Mouse (Mus musculus) myocyte (in vitro differentiated cells): ENCODE measurements around the gene Mc1r. TPM values are rescaled to one million over a fixed set of nuclear protein-coding genes. Genes with fewer than 3 reads are reported as not detected.

Experiments used
- H3K27me3 ChIP-seq: one replicate; pipeline ENCODE4 v1.6.1; 2011; ENCODE audit not compliant: control insufficient read depth, insufficient read depth, insufficient read length
- H3K36me3 ChIP-seq: one replicate; pipeline ENCODE4 v1.6.1; 2011; ENCODE audit not compliant: control insufficient read depth, insufficient read depth
- H3K4me2 ChIP-seq: one replicate; pipeline ENCODE4 v1.6.1; 2011; ENCODE audit warnings: low read depth, control low read depth
- H3K4me3 ChIP-seq: one replicate; pipeline ENCODE4 v1.5.1; 2011; ENCODE audit warnings: mild to moderate bottlenecking, control low read depth, moderate library complexity
- H3K79me2 ChIP-seq: one replicate; pipeline ENCODE4 v1.6.1; 2011; ENCODE audit not compliant: control insufficient read depth, insufficient read depth
- H3ac ChIP-seq: one replicate; pipeline ENCODE4 v1.6.1; 2011; ENCODE audit not compliant: control insufficient read depth, insufficient read length
- CEBPB ChIP-seq: IDR thresholded peaks from 2 replicates; pipeline ENCODE4 v1.6.1; 2011; ENCODE audit warnings: mild to moderate bottlenecking, moderate library complexity; ENCODE audit not compliant: poor library complexity, insufficient read depth, severe bottlenecking
- E2F4 ChIP-seq: IDR thresholded peaks from one replicate; pipeline ENCODE4 v1.6.1; 2011; ENCODE audit warnings: mild to moderate bottlenecking, control low read depth, moderate library complexity; ENCODE audit not compliant: insufficient read depth
- MAX ChIP-seq: IDR thresholded peaks from one replicate; pipeline ENCODE4 v1.6.1; 2011; ENCODE audit warnings: low read depth, mild to moderate bottlenecking, control low read depth
- MYOD1 ChIP-seq, 3 experiments: IDR thresholded peaks; one replicate each; pipeline ENCODE4 v1.6.1; 2011; ENCODE audit warnings: control low read depth in 2 of 3, low read depth in 2 of 3, mild to moderate bottlenecking in 2 of 3, moderate library complexity in 1 of 3; ENCODE audit not compliant: insufficient read length in 2 of 3, control insufficient read depth in 1 of 3
- MYOG ChIP-seq, 3 experiments: IDR thresholded peaks; one replicate each; pipeline ENCODE4 v1.6.1; 2011; ENCODE audit warnings: control low read depth in 2 of 3, low read depth in 2 of 3, mild to moderate bottlenecking in 2 of 3; ENCODE audit not compliant: insufficient read length in 2 of 3, control insufficient read depth in 1 of 3, insufficient read depth in 1 of 3
- POLR2A ChIP-seq: IDR thresholded peaks from one replicate; pipeline ENCODE4 v1.6.1; 2011; ENCODE audit warnings: low read depth, mild to moderate bottlenecking, control low read depth, moderate library complexity; ENCODE audit not compliant: insufficient read length
- POLR2AphosphoS2 ChIP-seq: IDR thresholded peaks from one replicate; pipeline ENCODE4 v1.6.1; 2011; ENCODE audit warnings: low read depth, control low read depth; ENCODE audit not compliant: insufficient read length
- REST ChIP-seq: IDR thresholded peaks from one replicate; pipeline ENCODE4 v1.6.1; 2011; ENCODE audit warnings: mild to moderate bottlenecking, control low read depth, moderate library complexity; ENCODE audit not compliant: insufficient read depth, insufficient read length
- SRF ChIP-seq: IDR thresholded peaks from one replicate; pipeline ENCODE4 v1.6.1; 2011; ENCODE audit warnings: low read depth; ENCODE audit not compliant: control insufficient read depth, insufficient read length
- TCF12 ChIP-seq: IDR thresholded peaks from one replicate; pipeline ENCODE4 v1.6.1; 2011; ENCODE audit warnings: mild to moderate bottlenecking, control low read depth; ENCODE audit not compliant: poor library complexity, insufficient read depth, severe bottlenecking
- TCF3 ChIP-seq: IDR thresholded peaks from one replicate; pipeline ENCODE4 v1.6.1; 2011; ENCODE audit warnings: low read depth, control low read depth; ENCODE audit not compliant: insufficient read length
- USF1 ChIP-seq: IDR thresholded peaks from one replicate; pipeline ENCODE4 v1.6.1; 2011; ENCODE audit warnings: low read depth, mild to moderate bottlenecking, control low read depth, moderate library complexity
- polyA plus RNA-seq: library from polyadenylated mRNA; unstranded; fragments of >200 nt; fragmentation: generic; extraction: Trizol; gene quantifications from one replicate; pipeline ENCODE4 v1.2.1, GENCODE M21; 2012; ENCODE audit warnings: missing spikeins

The Mc1r gene
- polyA plus RNA-seq, 1 experiment, result 0.02 TPM

DNA sequence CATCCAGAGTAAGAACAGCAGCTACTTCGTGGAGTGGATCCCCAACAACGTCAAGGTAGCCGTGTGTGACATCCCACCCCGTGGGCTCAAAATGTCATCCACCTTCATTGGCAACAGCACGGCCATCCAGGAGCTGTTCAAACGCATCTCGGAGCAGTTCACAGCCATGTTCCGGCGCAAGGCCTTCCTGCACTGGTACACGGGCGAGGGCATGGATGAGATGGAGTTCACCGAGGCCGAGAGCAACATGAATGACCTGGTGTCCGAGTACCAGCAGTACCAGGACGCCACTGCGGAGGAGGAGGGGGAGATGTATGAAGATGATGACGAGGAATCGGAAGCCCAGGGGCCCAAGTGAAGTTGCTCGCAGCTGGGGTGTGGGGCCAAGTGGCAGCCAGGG is 14.4 kb downstream of the Mc1r start:
- Histone ChIP-seq H3K4me2 (no peak overlapping the region), H3K79me2 (no peaks in the 10 kb centered on the region), H3K36me3 (peaks cover 13% of the 10 kb centered on the region), H3K4me3 (no peak overlapping the region), H3ac (no peak overlapping the region), H3K27me3 (no peaks in the 10 kb centered on the region)
- TF ChIP-seq USF1 (no peak), CEBPB (no peak), TCF3 (no peak), POLR2AphosphoS2 (no peak), E2F4 (no peak), MYOG (IDR thresholded peaks at IDR 0.05; ENCODE audit: control insufficient read depth in 1 of 3, insufficient read depth in 1 of 3, insufficient read length in 2 of 3, low read depth in 2 of 3) (no peak), SRF (no peak), POLR2A (no peak), REST (no peak), MAX (no peak), TCF12 (no peak), MYOD1 (IDR thresholded peaks at IDR 0.05; ENCODE audit: control insufficient read depth in 1 of 3, insufficient read length in 2 of 3, low read depth in 2 of 3) (no peak)

GRCm38 (mm10) chr8:123422056-123422780 is 15.3 kb downstream of the Mc1r start:
- H3K4me3 ChIP-seq, result no peak overlapping the region
- peaks cover 13% of the 10 kb centered on the region for H3K36me3 ChIP-seq
- H3K4me2 ChIP-seq, result peak overlapping the region; percentile 65
- no peaks in the 10 kb centered on the region for H3K79me2 ChIP-seq
- H3K27me3 ChIP-seq, result no peaks in the 10 kb centered on the region
- no peak overlapping the region for H3ac ChIP-seq
- TF ChIP-seq CEBPB (no peak), MAX (no peak), TCF12 (no peak), TCF3 (no peak), E2F4 (no peak), POLR2AphosphoS2 (no peak), USF1 (no peak), MYOG (IDR thresholded peaks at IDR 0.05; ENCODE audit: control insufficient read depth in 1 of 3, insufficient read depth in 1 of 3, insufficient read length in 2 of 3, low read depth in 2 of 3) (no peak), MYOD1 (IDR thresholded peaks at IDR 0.05; ENCODE audit: control insufficient read depth in 1 of 3, insufficient read length in 2 of 3, low read depth in 2 of 3) (no peak), SRF (no peak), REST (no peak), POLR2A (no peak)

DNA sequence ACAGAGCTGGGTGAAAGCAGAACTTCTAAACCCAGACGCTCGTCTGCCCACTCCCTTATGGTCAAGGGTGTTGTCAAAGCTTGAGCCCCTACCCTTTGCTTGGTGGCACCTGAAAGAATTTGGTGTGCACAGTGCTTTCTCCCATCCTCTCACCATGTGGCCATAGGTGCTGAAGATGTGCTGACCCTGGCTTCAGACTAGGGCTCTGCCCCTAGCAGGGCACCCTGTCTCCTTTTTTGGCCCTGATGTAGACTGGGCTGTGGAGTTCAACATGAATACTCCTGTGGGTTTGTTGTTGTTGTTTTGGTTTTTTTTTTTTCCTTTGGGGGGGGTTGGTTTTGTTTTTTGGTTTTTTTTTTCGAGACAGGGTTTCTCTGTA is 15.9 kb downstream of the Mc1r start:
- peak overlapping the region; percentile 65 for H3K4me2 ChIP-seq
- no peak overlapping the region for H3ac ChIP-seq
- H3K4me3 ChIP-seq, result no peak overlapping the region
- peaks cover 13% of the 10 kb centered on the region for H3K36me3 ChIP-seq
- no peaks in the 10 kb centered on the region for H3K79me2 ChIP-seq
- H3K27me3 ChIP-seq, result no peaks in the 10 kb centered on the region
- no peak for TF ChIP-seq E2F4
- no peak for TF ChIP-seq SRF
- no peak for TF ChIP-seq REST
- no peak for TF ChIP-seq MYOG (IDR thresholded peaks at IDR 0.05; ENCODE audit: control insufficient read depth in 1 of 3, insufficient read depth in 1 of 3, insufficient read length in 2 of 3, low read depth in 2 of 3)
- TF ChIP-seq TCF3, result no peak
- TF ChIP-seq MYOD1 (IDR thresholded peaks at IDR 0.05; ENCODE audit: control insufficient read depth in 1 of 3, insufficient read length in 2 of 3, low read depth in 2 of 3), result no peak

- peak within 1 kb of the TSS; percentile 65 for H3K4me2 ChIP-seq
- TF ChIP-seq REST (no peak), TCF12 (no peak), MAX (no peak), CEBPB (no peak), TCF3 (no peak), USF1 (no peak), MYOG (IDR thresholded peaks at IDR 0.05; ENCODE audit: control insufficient read depth in 1 of 3, insufficient read depth in 1 of 3, insufficient read length in 2 of 3, low read depth in 2 of 3) (no peak), E2F4 (no peak), POLR2AphosphoS2 (no peak), SRF (no peak), POLR2A (no peak), MYOD1 (IDR thresholded peaks at IDR 0.05; ENCODE audit: control insufficient read depth in 1 of 3, insufficient read length in 2 of 3, low read depth in 2 of 3) (no peak)
- H3ac ChIP-seq, result no peak within 1 kb of the TSS
- peaks cover 13% of the 10 kb centered on the region for H3K36me3 ChIP-seq
- no peak within 1 kb of the TSS for H3K4me3 ChIP-seq
- H3K79me2 ChIP-seq, result no peaks in the 10 kb centered on the region
- no peaks in the 10 kb centered on the region for H3K27me3 ChIP-seq
These were observed 16.5 kb downstream of the Mc1r start, which contains the start of gene Def8 for GRCm38 (mm10) chr8:123423441-123423840. Gene Def8, plus strand, starts transcription at chr8:123423527.
